Mouse (Mus musculus) stomach, postnatal 0 days (tissue): ENCODE results near the gene Arhgef33. TPM values are rescaled to one million over a fixed set of nuclear protein-coding genes. Genes with fewer than 3 reads are reported as not detected.

ENCODE experiments used
- ATAC-seq: fragments of 200-750 bp; cut with Nextera tagmentation; 2 replicates; pipeline ENCODE4 v1.8.0; 2017; ENCODE audit not compliant: low FRiP score, low TSS enrichment
- DNase-seq: peaks from one replicate; pipeline ENCODE4 v3.0.0-alpha.2; 2016; ENCODE audit warnings: low spot score
- H3K27ac ChIP-seq: fragments of 300-500 bp; sonication (generic); replicated peaks from 2 replicates; pipeline ENCODE4 v1.5.1; 2014; ENCODE audit warnings: mild to moderate bottlenecking, control low read depth
- H3K27me3 ChIP-seq: fragments of 300-500 bp; sonication (generic); 2 replicates; pipeline ENCODE4 v1.6.1; 2014; ENCODE audit warnings: low read length; ENCODE audit not compliant: control insufficient read depth, insufficient read depth
- H3K36me3 ChIP-seq: fragments of 300-500 bp; sonication (generic); 2 replicates; pipeline ENCODE4 v1.6.1; 2014; ENCODE audit warnings: low read length, mixed read lengths; ENCODE audit not compliant: control insufficient read depth, insufficient read depth
- H3K4me1 ChIP-seq: fragments of 300-500 bp; sonication (generic); replicated peaks from 2 replicates; pipeline ENCODE4 v1.6.1; 2014; ENCODE audit warnings: antibody characterized with exemption; ENCODE audit not compliant: control insufficient read depth, insufficient read depth
- H3K4me2 ChIP-seq: fragments of 300-500 bp; sonication (generic); replicated peaks from 2 replicates; pipeline ENCODE4 v1.6.1; 2014; ENCODE audit warnings: low read depth, mild to moderate bottlenecking, control low read depth, moderate library complexity
- H3K4me3 ChIP-seq: fragments of 300-500 bp; sonication (generic); 2 replicates; pipeline ENCODE4 v1.5.1; 2014; ENCODE audit warnings: low read depth, low read length, control low read depth
- H3K9ac ChIP-seq: fragments of 300-500 bp; sonication (generic); 2 replicates; pipeline ENCODE4 v1.6.1; 2014; ENCODE audit warnings: mild to moderate bottlenecking, low read length, control low read depth, mixed read lengths
- H3K9me3 ChIP-seq: fragments of 300-500 bp; sonication (generic); 2 replicates; pipeline ENCODE4 v1.6.1; 2016; ENCODE audit warnings: low read length; ENCODE audit not compliant: control insufficient read depth
- CTCF ChIP-seq: IDR thresholded peaks from 2 replicates; pipeline ENCODE4 v1.5.1; 2016; ENCODE audit warnings: antibody characterized with exemption, low read depth, mild to moderate bottlenecking, moderate library complexity
- EP300 ChIP-seq: optimal IDR thresholded peaks from 2 replicates; pipeline ENCODE3; 2016; ENCODE audit warnings: antibody characterized with exemption
- WGBS: fragments of 180-500 bp; shearing (Covaris S2); extraction: QIAGEN DNeasy Blood & Tissue Kit; methylation state at CpG from one replicate; pipeline ENCODE4 v1.1.7; 2014; 5-methylcytosine and 5-hydroxymethylcytosine counted together
- polyA plus RNA-seq: library from polyadenylated mRNA; unstranded; fragments of >200 nt; fragmentation: Nextera tagmentation; extraction: Ambion mirVana; gene quantifications from 2 replicates; pipeline ENCODE4 v1.2.1, GENCODE M21; 2015

Gene Arhgef33
- polyA plus RNA-seq, 1 experiment from 2014 or later: 1.4 TPM

- H3K9me3 ChIP-seq: no peaks in the 10 kb centered on the region
- 80% methylated on average over 5 of the region's 5 CpGs for WGBS
- H3K4me2 ChIP-seq: no peak overlapping the region
- ATAC-seq (no peak), DNase-seq (no peak)
- no peaks in the 10 kb centered on the region for H3K27me3 ChIP-seq
- H3K9ac ChIP-seq: no peak overlapping the region
- TF ChIP-seq EP300: no peak
- no peak for TF ChIP-seq CTCF
- no peak overlapping the region for H3K27ac ChIP-seq
- H3K4me1 ChIP-seq: no peaks in the 10 kb centered on the region
- H3K4me3 ChIP-seq: no peak overlapping the region
- peaks cover 7% of the 10 kb centered on the region for H3K36me3 ChIP-seq
These were observed 128.5 kb downstream of the Arhgef33 start for GRCm38 (mm10) chr17:80435680-80436079.

- ATAC-seq (no peak), DNase-seq (no peak)
- no peak overlapping the region for H3K9ac ChIP-seq
- no peaks in the 10 kb centered on the region for H3K4me1 ChIP-seq
- no peak overlapping the region for H3K4me3 ChIP-seq
- no peaks in the 10 kb centered on the region for H3K27me3 ChIP-seq
- no peak overlapping the region for H3K4me2 ChIP-seq
- H3K36me3 ChIP-seq: peaks cover 13% of the 10 kb centered on the region
- no peaks in the 10 kb centered on the region for H3K9me3 ChIP-seq
- WGBS: 85% methylated on average over 7 of the region's 7 CpGs
- no peak overlapping the region for H3K27ac ChIP-seq
- no peak for TF ChIP-seq CTCF
These were observed 138.2 kb downstream of the Arhgef33 start for GRCm38 (mm10) chr17:80445433-80445832.

DNA sequence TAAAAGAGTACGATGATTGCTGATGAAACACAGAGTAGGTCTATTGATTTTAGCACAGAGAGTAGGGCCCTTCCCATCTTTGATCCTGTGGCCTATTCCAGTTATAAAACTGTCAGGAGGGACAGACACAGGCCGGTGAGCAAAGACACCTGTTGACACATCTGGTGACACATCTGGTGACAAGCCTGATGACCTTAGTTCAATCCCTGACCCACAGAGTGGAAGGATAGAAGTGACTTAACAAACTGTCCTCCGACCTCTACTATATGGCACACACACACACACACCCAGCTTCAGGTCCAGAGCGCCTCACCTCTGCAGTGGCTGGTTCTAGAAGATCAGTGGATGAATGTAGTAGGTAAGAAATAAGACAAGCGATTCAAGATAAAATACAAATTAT is 139.3 kb downstream of the Arhgef33 start:
- Histone ChIP-seq H3K4me1 (no peaks in the 10 kb centered on the region), H3K4me3 (no peak overlapping the region), H3K36me3 (peaks cover 16% of the 10 kb centered on the region), H3K9me3 (no peaks in the 10 kb centered on the region), H3K27ac (no peak overlapping the region), H3K4me2 (no peak overlapping the region), H3K9ac (no peak overlapping the region), H3K27me3 (no peaks in the 10 kb centered on the region)
- TF ChIP-seq EP300 (no peak), CTCF (no peak)
- DNase-seq (no peak), ATAC-seq (no peak)
- 90% methylated on average over 5 of the region's 5 CpGs for WGBS

Other genes starting within 250 kb of the Arhgef33 start
- 18.3 and 20.9 TPM in 2 replicates for gene Hnrnpll, start 245.1 kb upstream of the Arhgef33 start, polyA plus RNA-seq
- gene Galm, start 179.9 kb upstream of the Arhgef33 start, polyA plus RNA-seq: 31.6 and 34.3 TPM in 2 replicates
- 208 and 212 TPM in 2 replicates for gene Srsf7, start 100.1 kb upstream of the Arhgef33 start, polyA plus RNA-seq
- gene Ttc39d, start 99.9 kb upstream of the Arhgef33 start, polyA plus RNA-seq: 0.05 TPM in 2 replicates
- 15.2 and 17.8 TPM in 2 replicates for gene Gemin6, start 83.0 kb upstream of the Arhgef33 start, polyA plus RNA-seq
- 9.4 and 10.3 TPM in 2 replicates for gene Morn2, start 17.2 kb upstream of the Arhgef33 start, polyA plus RNA-seq
- 3.9 TPM in 2 replicates for gene Dhx57, start 16.9 kb upstream of the Arhgef33 start, polyA plus RNA-seq
- gene Gm10190, start 66.1 kb downstream of the Arhgef33 start, polyA plus RNA-seq: 0.83 and 1.7 TPM in 2 replicates
- 2.2 TPM in 2 replicates for gene Sos1, start 173.0 kb downstream of the Arhgef33 start, polyA plus RNA-seq